Mouse (Mus musculus): ENCODE data around the gene Hoxd8. TPM values are rescaled to one million over a fixed set of nuclear protein-coding genes. Genes with fewer than 3 reads are reported as not detected.

The Hoxd8 gene
- polyA plus RNA-seq, 1 experiment from 2014 or later = 2.6 TPM

GRCm38 (mm10) chr2:74746298-74746921, 42.0 kb downstream of the Hoxd8 start:
- no peak for ATAC-seq (ENCODE audit: insufficient number of reproducible peaks, insufficient read depth, low FRiP score, low TSS enrichment)
- peak overlapping the region; percentile 12; the same call in 1 of the 2 replicates for H3K4me3 ChIP-seq
- no peak overlapping the region for H3K9ac ChIP-seq

DNA sequence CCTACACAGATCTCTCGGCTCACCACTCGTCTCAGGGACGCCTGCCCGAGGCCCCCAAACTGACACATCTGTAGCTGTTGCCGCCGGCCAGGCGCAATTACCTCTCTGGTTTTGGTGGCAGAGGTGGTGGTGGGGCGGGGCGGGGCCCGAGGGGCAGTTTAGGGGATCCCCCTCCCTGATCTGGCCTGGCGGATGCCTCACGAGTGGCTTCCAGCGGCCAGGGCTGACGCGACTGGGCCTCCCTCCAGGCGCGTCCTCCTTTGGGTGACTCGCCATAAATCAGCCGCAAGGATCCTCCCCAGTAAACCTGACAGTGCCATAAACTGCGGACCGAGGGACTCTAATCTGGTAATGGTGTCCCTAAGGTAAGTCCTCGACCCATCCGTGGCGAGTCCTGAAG, 42.6 kb downstream of the Hoxd8 start:
- peaks cover 7% of the 10 kb centered on the region for H3K4me1 ChIP-seq
- H3K36me3 ChIP-seq = no peaks in the 10 kb centered on the region
- no peak overlapping the region for H3K9ac ChIP-seq
- 2% methylated on average over 24 of the region's 24 CpGs for WGBS
- no peak overlapping the region for H3K27ac ChIP-seq
- peaks cover 88% of the 10 kb centered on the region for H3K27me3 ChIP-seq
- no peak for ATAC-seq (ENCODE audit: insufficient number of reproducible peaks, insufficient read depth, low FRiP score, low TSS enrichment)
- peak overlapping the region; percentile 1 for H3K4me2 ChIP-seq (replicated peaks)
- H3K4me3 ChIP-seq = 0 out of 2 replicates have a peak overlapping the region, but pooled peaks have one; percentile 12
- no peaks in the 10 kb centered on the region for H3K9me3 ChIP-seq

More at GRCm38 (mm10) chr2:74746298-74746921, 42.0 kb downstream of the Hoxd8 start:
- Histone ChIP-seq H3K27me3 (peaks cover 88% of the 10 kb centered on the region), H3K4me1 (peaks cover 7% of the 10 kb centered on the region), H3K9me3 (no peaks in the 10 kb centered on the region), H3K27ac (no peak overlapping the region), H3K4me2 (replicated peaks) (peak overlapping the region; percentile 1), H3K36me3 (no peaks in the 10 kb centered on the region)
- 1% methylated on average over 58 of the region's 58 CpGs for WGBS

GRCm38 (mm10) chr2:74747661-74748141, 43.3 kb downstream of the Hoxd8 start:
- H3K9ac ChIP-seq = no peak overlapping the region
- no peak for ATAC-seq (ENCODE audit: insufficient number of reproducible peaks, insufficient read depth, low FRiP score, low TSS enrichment)
- H3K4me2 ChIP-seq (replicated peaks) = no peak overlapping the region
- no peaks in the 10 kb centered on the region for H3K9me3 ChIP-seq
- no peak overlapping the region for H3K4me3 ChIP-seq
- peaks cover 10% of the 10 kb centered on the region for H3K4me1 ChIP-seq
- WGBS = 5% methylated on average over 11 of the region's 11 CpGs
- H3K27me3 ChIP-seq = peaks cover 88% of the 10 kb centered on the region
- H3K27ac ChIP-seq = no peak overlapping the region
- no peaks in the 10 kb centered on the region for H3K36me3 ChIP-seq

- Histone ChIP-seq H3K36me3 (no peaks in the 10 kb centered on the region), H3K9me3 (no peaks in the 10 kb centered on the region), H3K27ac (no peak overlapping the region), H3K4me2 (replicated peaks) (no peak overlapping the region), H3K4me3 (no peak overlapping the region), H3K27me3 (peaks cover 90% of the 10 kb centered on the region), H3K4me1 (peaks cover 14% of the 10 kb centered on the region), H3K9ac (no peak overlapping the region)
- no peak for ATAC-seq (ENCODE audit: insufficient number of reproducible peaks, insufficient read depth, low FRiP score, low TSS enrichment)
- WGBS = 4% methylated on average over 9 of the region's 9 CpGs
Measured at GRCm38 (mm10) chr2:74748436-74748995, 44.1 kb downstream of the Hoxd8 start.

GRCm38 (mm10) chr2:74749337-74750121, 45.1 kb downstream of the Hoxd8 start:
- no peaks in the 10 kb centered on the region for H3K36me3 ChIP-seq
- peak overlapping the region; percentile 40 for H3K4me2 ChIP-seq (replicated peaks)
- no peak overlapping the region for H3K27ac ChIP-seq
- no peaks in the 10 kb centered on the region for H3K9me3 ChIP-seq
- H3K4me1 ChIP-seq = peaks cover 14% of the 10 kb centered on the region
- H3K9ac ChIP-seq = no peak overlapping the region
- peaks cover 90% of the 10 kb centered on the region for H3K27me3 ChIP-seq
- under 1% methylated on average over 47 of the region's 47 CpGs for WGBS
- ATAC-seq (ENCODE audit: insufficient number of reproducible peaks, insufficient read depth, low FRiP score, low TSS enrichment) = no peak
- peak overlapping the region; percentile 22 for H3K4me3 ChIP-seq

DNA sequence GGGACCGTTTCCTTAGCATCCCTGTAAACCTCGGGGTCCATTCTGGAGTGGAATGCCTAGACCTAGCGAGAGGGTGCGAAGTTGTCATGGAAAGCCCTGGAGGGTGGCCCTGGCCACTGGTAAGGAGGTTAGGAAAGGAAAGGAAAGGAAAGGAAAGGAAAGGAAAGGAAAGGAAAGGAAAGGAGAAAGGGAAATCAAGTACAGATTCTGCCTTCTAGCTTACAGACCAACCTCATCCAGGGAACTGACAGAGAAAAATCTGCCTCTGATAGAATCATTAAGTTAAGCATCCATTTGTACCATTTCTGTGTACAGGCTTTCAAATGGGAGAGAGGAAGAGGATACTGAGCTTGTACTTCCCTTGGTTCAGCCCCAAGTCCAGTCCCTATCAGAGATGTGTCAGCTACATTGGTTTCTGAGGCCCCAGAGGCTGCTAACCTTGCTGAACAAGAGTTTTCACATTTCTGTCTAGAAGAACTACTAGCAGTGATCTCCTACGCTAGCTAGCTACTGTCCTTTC, 46.4 kb downstream of the Hoxd8 start:
- WGBS = 19% methylated on average over 5 of the region's 5 CpGs
- H3K9ac ChIP-seq = no peak overlapping the region
- no peaks in the 10 kb centered on the region for H3K9me3 ChIP-seq
- H3K4me3 ChIP-seq = no peak overlapping the region
- H3K27ac ChIP-seq = no peak overlapping the region
- no peak for ATAC-seq (ENCODE audit: insufficient number of reproducible peaks, insufficient read depth, low FRiP score, low TSS enrichment)
- no peak overlapping the region for H3K4me2 ChIP-seq (replicated peaks)
- H3K36me3 ChIP-seq = no peaks in the 10 kb centered on the region
- peaks cover 87% of the 10 kb centered on the region for H3K27me3 ChIP-seq
- peaks cover 14% of the 10 kb centered on the region for H3K4me1 ChIP-seq

DNA sequence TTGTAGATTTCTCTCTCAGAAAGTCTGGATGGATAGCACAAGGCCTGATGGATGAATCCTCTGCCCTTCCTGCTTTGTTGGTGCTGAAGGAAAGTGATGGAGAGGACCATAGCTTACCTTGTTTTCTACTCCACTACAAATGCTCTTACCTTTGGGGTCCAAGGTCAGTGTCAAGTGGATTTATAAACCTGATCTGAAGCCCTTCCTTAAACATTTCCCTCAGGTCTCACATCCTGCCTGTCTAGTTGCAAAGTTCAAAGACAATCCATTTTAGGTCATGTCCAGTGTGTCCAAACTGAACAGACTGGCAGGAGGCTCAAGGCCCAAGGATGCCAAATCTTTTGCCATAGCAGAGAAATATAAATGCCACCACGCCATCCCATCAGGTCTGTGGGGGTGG, 47.4 kb downstream of the Hoxd8 start:
- H3K4me3 ChIP-seq = no peak overlapping the region
- H3K4me2 ChIP-seq (replicated peaks) = no peak overlapping the region
- WGBS = 71% methylated on average over 1 of the region's 1 CpGs

GRCm38 (mm10) chr2:74752431-74753174, 48.2 kb downstream of the Hoxd8 start:
- H3K27ac ChIP-seq = no peak overlapping the region
- peak overlapping the region; percentile 30 for H3K4me3 ChIP-seq
- 0 out of 2 replicates have a peak, but pooled peaks have one; percentile 10 for ATAC-seq (ENCODE audit: insufficient number of reproducible peaks, insufficient read depth, low FRiP score, low TSS enrichment)
- under 1% methylated on average over 45 of the region's 45 CpGs for WGBS
- H3K9me3 ChIP-seq = no peaks in the 10 kb centered on the region
- peaks cover 14% of the 10 kb centered on the region for H3K4me1 ChIP-seq
- peak overlapping the region; percentile 49 for H3K4me2 ChIP-seq (replicated peaks)
- H3K9ac ChIP-seq = no peak overlapping the region
- no peaks in the 10 kb centered on the region for H3K36me3 ChIP-seq
- H3K27me3 ChIP-seq = peaks cover 86% of the 10 kb centered on the region

More for the DNA sequence above, 47.4 kb downstream of the Hoxd8 start:
- Histone ChIP-seq H3K9me3 (no peaks in the 10 kb centered on the region), H3K27ac (no peak overlapping the region), H3K36me3 (no peaks in the 10 kb centered on the region), H3K9ac (no peak overlapping the region), H3K27me3 (peaks cover 87% of the 10 kb centered on the region), H3K4me1 (peaks cover 14% of the 10 kb centered on the region)
- ATAC-seq (ENCODE audit: insufficient number of reproducible peaks, insufficient read depth, low FRiP score, low TSS enrichment) = no peak

DNA sequence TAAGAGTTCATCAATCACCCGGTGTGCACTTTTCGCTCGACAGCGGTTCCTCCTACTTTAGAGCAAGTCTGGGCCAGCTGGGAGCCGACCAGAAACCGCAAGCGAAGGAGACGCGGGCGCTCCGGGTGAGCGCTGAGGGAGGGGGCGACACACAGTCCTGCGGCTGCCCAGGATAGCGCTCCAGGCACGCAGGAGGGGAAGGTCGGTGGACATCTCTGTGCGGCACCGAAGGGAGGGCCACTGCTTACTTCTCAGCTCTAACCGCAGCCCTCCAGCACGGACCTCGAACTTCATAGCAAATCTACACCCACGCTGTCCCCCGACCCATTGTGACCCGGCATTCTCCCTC, 48.7 kb downstream of the Hoxd8 start:
- Histone ChIP-seq H3K4me1 (peaks cover 14% of the 10 kb centered on the region), H3K9ac (no peak overlapping the region), H3K4me2 (replicated peaks) (peak overlapping the region; percentile 49), H3K27ac (no peak overlapping the region), H3K9me3 (no peaks in the 10 kb centered on the region), H3K27me3 (peaks cover 88% of the 10 kb centered on the region), H3K36me3 (no peaks in the 10 kb centered on the region), H3K4me3 (peak overlapping the region; percentile 30)
- WGBS = 1% methylated on average over 24 of the region's 25 CpGs
- no peak for ATAC-seq (ENCODE audit: insufficient number of reproducible peaks, insufficient read depth, low FRiP score, low TSS enrichment)

DNA sequence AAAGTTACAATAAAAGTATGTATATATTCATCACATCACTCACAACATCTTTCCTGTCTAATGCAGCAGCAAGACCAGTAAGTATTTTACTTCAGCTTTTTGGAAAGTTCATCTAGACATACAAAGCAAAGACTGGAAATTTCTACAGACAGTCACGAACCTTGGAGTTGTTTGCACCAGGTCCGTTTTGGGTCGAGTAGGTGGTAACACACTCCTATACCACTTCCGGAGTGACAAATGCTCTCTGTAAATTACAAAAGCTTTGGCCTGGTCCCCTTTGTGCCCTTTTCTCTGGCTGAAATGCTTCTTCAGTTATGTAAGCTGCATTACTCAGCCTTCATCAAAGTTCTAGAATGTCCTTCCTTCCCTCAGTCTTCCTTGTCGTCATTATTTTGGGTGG, 49.3 kb downstream of the Hoxd8 start:
- peaks cover 14% of the 10 kb centered on the region for H3K4me1 ChIP-seq
- H3K9me3 ChIP-seq = no peaks in the 10 kb centered on the region
- no peak overlapping the region for H3K4me3 ChIP-seq
- 12% methylated on average over 5 of the region's 5 CpGs for WGBS
- H3K4me2 ChIP-seq (replicated peaks) = no peak overlapping the region
- H3K9ac ChIP-seq = no peak overlapping the region
- peaks cover 93% of the 10 kb centered on the region for H3K27me3 ChIP-seq
- ATAC-seq (ENCODE audit: insufficient number of reproducible peaks, insufficient read depth, low FRiP score, low TSS enrichment) = no peak
- H3K36me3 ChIP-seq = no peaks in the 10 kb centered on the region
- no peak overlapping the region for H3K27ac ChIP-seq
